Mouse (Mus musculus): ENCODE data around the gene Prdm1. TPM values are rescaled to one million over a fixed set of nuclear protein-coding genes. Genes with fewer than 3 reads are reported as not detected.
A peak's percentile ranks its signal among the peaks of the same experiment; 100 is the strongest.

Prdm1 gene
- total and polyA plus RNA-seq, 3 experiments, result 4.7 to 13.6 (median 8.0) TPM

DNA sequence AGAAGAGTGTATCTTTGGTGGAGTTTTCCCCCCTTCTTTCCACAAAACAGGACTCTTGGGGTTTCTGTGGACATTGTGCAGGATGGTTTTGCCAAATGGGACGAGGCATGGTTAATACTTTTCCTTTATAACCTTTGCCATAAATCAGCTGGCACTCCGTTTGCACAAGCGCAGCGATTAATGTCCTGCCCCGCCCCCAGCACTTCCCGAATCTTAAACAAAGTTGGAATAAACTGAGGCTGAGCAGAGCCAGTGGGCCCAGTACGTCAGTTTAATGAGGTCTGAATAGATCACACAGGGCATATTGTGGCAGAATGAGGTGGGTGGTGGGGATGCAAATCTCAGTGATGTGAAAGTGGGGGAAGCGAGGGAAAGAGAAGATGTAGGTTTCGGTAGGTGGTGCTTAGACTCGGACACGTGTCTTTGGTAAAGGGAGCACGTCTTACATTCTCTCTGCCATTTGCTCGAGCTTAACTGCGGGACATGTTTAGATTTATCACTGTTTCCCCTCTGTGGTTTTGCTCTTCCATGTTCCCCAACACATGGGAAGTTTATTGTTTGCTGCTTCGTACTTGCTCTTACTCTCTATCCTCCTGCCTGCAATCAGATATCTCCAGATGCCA is 28.3 kb downstream of the Prdm1 start:
- H3K4me1 ChIP-seq (ENCODE audit: control insufficient read depth in 1 of 2, insufficient read depth in 2 of 2), result peaks cover 7 to 10% of the 10 kb centered on the region in 2 experiments
- H3K4me3 ChIP-seq (replicated peaks in 1 of 3; ENCODE audit: low read depth in 2 of 3, low read length in 2 of 3, poor library complexity in 1 of 3), result no peak overlapping the region
- no peaks in the 10 kb centered on the region for H3K79me2 ChIP-seq (replicated peaks; ENCODE audit: control insufficient read depth, extremely low read depth, insufficient read depth, poor library complexity, severe bottlenecking)
- dilution Hi-C loops (cut with MboI; ENCODE audit: extremely low pct_ligation_motif_present, extremely low pct_unique_long_range_greater_than_20kb, low sequenced_read_pairs) (no loop called here), in situ Hi-C loops (cut with MboI; ENCODE audit: low pct_ligation_motif_present, low pct_unique_long_range_greater_than_20kb, low sequenced_read_pairs) (no loop called here)
- no peaks in the 10 kb centered on the region for H3K36me3 ChIP-seq (replicated peaks in 1 of 2; ENCODE audit: control insufficient read depth in 1 of 2, insufficient read depth in 1 of 2, low read length in 1 of 2)
- no peaks in the 10 kb centered on the region for H3K9me3 ChIP-seq (replicated peaks; ENCODE audit: low read length)
- H3K4me2 ChIP-seq (ENCODE audit: insufficient read depth, low read depth, poor library complexity, severe bottlenecking), result peak overlapping the region; percentile 33; the same call in 1 of the 2 replicates
- no peak for DNase-seq (ENCODE audit: extremely low read depth)
- TF ChIP-seq BHLHE40 (IDR thresholded peaks at IDR 0.05; ENCODE audit: low read depth, low read length) (peak; percentile 79), RAD21 (IDR thresholded peaks at IDR 0.05; ENCODE audit: low read depth, low read length) (no peak), ZC3H11A (IDR thresholded peaks at IDR 0.05; ENCODE audit: low read depth, low read length) (no peak), MAX (IDR thresholded peaks at IDR 0.05; ENCODE audit: low read length) (peak; percentile 90), MYC (IDR thresholded peaks at IDR 0.05; ENCODE audit: low read depth, low read length) (peak; percentile 82), ELF1 (IDR thresholded peaks at IDR 0.05; ENCODE audit: low read depth, low read length) (no peak), ETS1 (conservative IDR thresholded peaks at IDR 0.05; ENCODE audit: low read depth, low read length) (no peak), KAT2A (IDR thresholded peaks at IDR 0.05; ENCODE audit: insufficient replicate concordance, low read length) (no peak), ZNF384 (IDR thresholded peaks at IDR 0.05; ENCODE audit: low read depth, low read length) (no peak)
- no peak overlapping the region for H3K9ac ChIP-seq (ENCODE audit: insufficient read depth, low read depth)
- no peak overlapping the region for H3K27ac ChIP-seq (ENCODE audit: insufficient read depth, low read depth)
- no peaks in the 10 kb centered on the region for H3K27me3 ChIP-seq (replicated peaks)

DNA sequence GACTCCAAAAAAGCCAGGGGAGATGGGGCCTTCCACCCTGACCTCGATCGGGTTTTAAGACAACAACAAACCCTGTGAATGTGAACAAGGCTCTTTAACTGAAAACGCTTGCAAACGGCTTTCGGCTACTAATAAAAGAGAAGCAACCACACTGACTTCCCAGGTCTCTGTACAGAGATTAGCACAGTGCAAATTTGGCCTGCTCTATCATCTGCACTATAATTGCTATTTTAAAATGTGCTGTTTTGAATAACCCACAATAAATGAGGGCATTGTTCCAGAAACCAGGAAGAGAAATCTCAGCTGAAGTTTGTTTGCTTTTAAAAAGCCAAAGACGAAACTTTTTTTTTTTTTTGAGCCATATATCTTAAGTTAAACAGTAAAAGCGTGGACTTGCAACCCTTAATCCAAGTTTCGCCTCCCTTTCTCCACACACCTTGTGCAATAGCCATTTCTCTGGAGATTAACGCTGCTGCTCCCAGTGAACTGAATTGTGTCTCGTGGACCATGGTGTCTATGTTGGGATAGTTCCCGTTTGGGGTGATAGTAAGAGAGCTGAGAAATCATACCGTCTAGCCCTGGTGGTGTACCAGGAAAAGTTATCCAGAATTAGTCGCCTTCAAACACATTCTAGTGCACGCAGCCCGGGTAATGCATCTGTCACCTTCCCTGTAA is 34.3 kb downstream of the Prdm1 start:
- no peaks in the 10 kb centered on the region for H3K36me3 ChIP-seq (replicated peaks in 1 of 2; ENCODE audit: control insufficient read depth in 1 of 2, insufficient read depth in 1 of 2, low read length in 1 of 2)
- in situ Hi-C loops (cut with MboI; ENCODE audit: low pct_ligation_motif_present, low pct_unique_long_range_greater_than_20kb, low sequenced_read_pairs) (no loop called here), dilution Hi-C loops (cut with MboI; ENCODE audit: extremely low pct_ligation_motif_present, extremely low pct_unique_long_range_greater_than_20kb, low sequenced_read_pairs) (no loop called here)
- H3K79me2 ChIP-seq (replicated peaks; ENCODE audit: control insufficient read depth, extremely low read depth, insufficient read depth, poor library complexity, severe bottlenecking), result no peaks in the 10 kb centered on the region
- DNase-seq (ENCODE audit: extremely low read depth), result no peak
- no peaks in the 10 kb centered on the region for H3K9me3 ChIP-seq (replicated peaks; ENCODE audit: low read length)
- H3K4me3 ChIP-seq (replicated peaks in 1 of 3; ENCODE audit: low read depth in 2 of 3, low read length in 2 of 3, poor library complexity in 1 of 3), result no peak overlapping the region
- H3K4me2 ChIP-seq (ENCODE audit: insufficient read depth, low read depth, poor library complexity, severe bottlenecking), result peak overlapping the region; percentile 54; the same call in 1 of the 2 replicates
- no peaks in the 10 kb centered on the region for H3K27me3 ChIP-seq (replicated peaks)
- H3K27ac ChIP-seq (ENCODE audit: insufficient read depth, low read depth), result no peak overlapping the region
- H3K4me1 ChIP-seq (ENCODE audit: control insufficient read depth in 1 of 2, insufficient read depth in 2 of 2), result peaks cover 6 to 25% of the 10 kb centered on the region in 2 experiments; a peak in 3 of 4 replicates
- H3K9ac ChIP-seq (ENCODE audit: insufficient read depth, low read depth), result no peak overlapping the region
- no peak for TF ChIP-seq ETS1 (conservative IDR thresholded peaks at IDR 0.05; ENCODE audit: low read depth, low read length)
- no peak for TF ChIP-seq SIN3A (IDR thresholded peaks at IDR 0.05; ENCODE audit: low read length)
- no peak for TF ChIP-seq MYC (IDR thresholded peaks at IDR 0.05; ENCODE audit: low read depth, low read length)
- no peak for TF ChIP-seq EP300 (IDR thresholded peaks at IDR 0.05; ENCODE audit: low read length)
